Mouse (Mus musculus): Measurements from ENCODE around the gene March4. TPM values are rescaled to one million over a fixed set of nuclear protein-coding genes. Genes with fewer than 3 reads are reported as not detected.

Gene March4
- 0.37 TPM for polyA plus RNA-seq (2021)

DNA sequence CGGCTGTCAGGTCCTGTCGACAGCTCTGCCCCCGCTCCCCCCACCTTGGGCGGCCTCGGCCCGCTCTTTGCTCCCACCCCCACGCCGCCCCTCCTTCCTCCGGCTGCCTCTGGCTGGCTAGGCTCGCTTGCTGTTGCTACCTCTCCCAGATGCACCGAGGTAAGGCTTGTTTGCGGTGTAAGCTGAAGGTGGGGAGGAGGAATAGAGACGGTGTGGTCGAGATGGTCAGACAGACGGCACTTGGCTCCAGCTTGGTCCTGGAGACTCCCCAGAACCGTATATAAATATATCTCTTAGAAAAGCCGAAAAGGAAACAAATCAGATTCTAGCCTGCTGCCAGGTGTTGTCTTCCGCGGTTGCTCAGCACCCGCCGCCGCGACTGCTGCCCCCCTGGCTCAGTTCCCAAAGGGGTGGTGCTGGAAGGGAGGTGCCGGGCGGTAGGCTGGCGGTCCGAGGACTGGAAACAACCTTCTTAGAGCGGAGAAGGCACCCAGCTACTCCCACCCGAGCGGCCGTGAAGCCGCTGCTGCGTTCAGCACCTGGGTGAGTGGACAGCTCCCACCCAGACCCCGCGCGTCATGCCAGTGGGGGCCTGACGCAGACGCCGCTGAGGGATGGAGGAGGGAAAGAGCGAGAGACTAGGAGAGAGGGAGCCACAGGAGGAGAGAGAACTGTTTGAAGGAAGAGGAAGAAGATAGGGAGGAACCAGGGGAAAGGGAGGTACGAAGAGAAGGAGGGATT is at the start of gene March4:
TSS of gene March4 (minus strand) at position 320 of the 741 bp plus-strand sequence.
- H3K27me3 ChIP-seq: peaks cover 28% of the 10 kb centered on the region
- CTCF ChIA-PET: interaction anchor here (1.3 kb wide), 1 partner anchor 22 kb away, joined by 4 read pairs; no protein-coding TSS in a partner anchor
- peak; percentile 41 for ATAC-seq
- TF ChIP-seq CTCF (IDR thresholded peaks at IDR 0.05): no peak
- DNase-seq (ENCODE audit: low read depth, low spot score): no peak
- POLR2A ChIA-PET: no interaction called here
- in situ Hi-C loops (cut with MboI; ENCODE audit: low pct_unique_long_range_greater_than_20kb): no loop called here

DNA sequence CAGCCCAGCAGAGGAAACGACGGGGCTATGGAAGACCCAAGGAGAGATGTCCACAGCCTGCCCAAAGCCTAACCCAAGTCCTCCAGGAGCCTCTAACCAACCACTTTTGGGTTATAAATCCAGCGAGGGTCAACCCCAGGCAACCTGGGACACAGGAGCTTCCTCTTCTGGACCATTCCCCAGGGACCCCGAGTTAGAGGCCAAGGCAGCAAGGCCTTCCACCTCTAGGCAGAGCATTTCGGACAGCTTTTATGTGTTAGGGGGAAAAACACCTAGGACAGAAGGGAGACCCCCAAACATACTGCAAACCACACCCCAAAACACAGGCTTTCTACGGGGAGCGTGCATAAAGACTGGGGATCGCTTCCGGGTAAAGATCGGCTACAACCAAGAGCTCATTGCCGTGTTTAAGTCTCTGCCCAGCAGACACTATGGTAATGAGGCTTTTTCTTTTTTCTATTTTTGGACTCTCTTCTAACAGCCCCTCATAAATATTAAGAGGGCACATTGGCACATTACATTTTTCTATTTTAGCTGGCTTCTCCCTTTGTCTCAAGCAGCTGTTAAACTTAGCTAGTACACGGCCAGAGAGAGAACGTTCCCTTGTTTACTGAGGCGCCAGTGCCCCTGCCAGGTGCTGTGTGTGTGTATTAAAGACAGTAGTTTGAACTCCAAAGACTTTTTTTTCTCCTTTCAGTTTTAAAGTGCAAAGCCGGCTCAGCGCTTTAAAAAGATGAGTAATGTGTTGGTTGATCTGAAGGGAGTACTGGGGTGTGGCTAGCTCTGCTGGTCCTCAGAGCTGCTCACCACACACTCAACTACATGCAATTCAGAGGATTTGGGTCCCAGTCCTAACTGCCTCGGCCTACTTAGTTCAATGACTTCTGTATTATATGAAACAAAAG is 49.5 kb upstream of the March4 start:
- ATAC-seq: no peak
- ChIA-PET CTCF (interaction anchor here (1.4 kb wide), 2 partner anchors 9 to 268 kb away, joined by 3 to 4 read pairs; no protein-coding TSS in a partner anchor), POLR2A (interaction anchor here (0.6 kb wide), 1 partner anchor 286 kb away, joined by 3 read pairs; no protein-coding TSS in a partner anchor)
- TF ChIP-seq CTCF (IDR thresholded peaks at IDR 0.05): no peak
- in situ Hi-C loops (cut with MboI; ENCODE audit: low pct_unique_long_range_greater_than_20kb): no loop called here
- no peaks in the 10 kb centered on the region for H3K27me3 ChIP-seq
- DNase-seq (ENCODE audit: low read depth, low spot score): no peak

DNA sequence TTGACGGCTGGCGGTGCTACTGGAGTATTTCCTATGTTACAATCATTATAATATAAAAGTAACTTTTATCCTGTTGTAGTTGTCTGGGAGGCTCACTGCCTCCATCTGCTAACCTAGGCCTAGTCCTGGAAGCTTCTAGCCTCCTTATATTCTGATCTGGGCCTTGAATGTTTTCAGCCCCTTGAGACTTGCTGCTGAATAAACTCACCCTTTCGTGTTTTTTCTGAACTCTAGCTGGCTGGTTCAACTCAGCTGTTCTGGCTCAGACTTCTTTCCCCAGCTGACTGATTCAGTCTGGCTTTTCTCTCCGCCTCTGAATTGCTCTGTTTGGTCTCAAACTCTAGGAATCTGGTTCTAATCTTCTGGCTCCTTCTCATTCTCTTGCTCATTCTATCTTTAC is 47.2 kb upstream of the March4 start:
- no peaks in the 10 kb centered on the region for H3K27me3 ChIP-seq
- no peak for ATAC-seq
- in situ Hi-C loops (cut with MboI; ENCODE audit: low pct_unique_long_range_greater_than_20kb): no loop called here
- ChIA-PET CTCF (no interaction called here), POLR2A (no interaction called here)
- no peak for DNase-seq (ENCODE audit: low read depth, low spot score)
- no peak for TF ChIP-seq CTCF (IDR thresholded peaks at IDR 0.05)

DNA sequence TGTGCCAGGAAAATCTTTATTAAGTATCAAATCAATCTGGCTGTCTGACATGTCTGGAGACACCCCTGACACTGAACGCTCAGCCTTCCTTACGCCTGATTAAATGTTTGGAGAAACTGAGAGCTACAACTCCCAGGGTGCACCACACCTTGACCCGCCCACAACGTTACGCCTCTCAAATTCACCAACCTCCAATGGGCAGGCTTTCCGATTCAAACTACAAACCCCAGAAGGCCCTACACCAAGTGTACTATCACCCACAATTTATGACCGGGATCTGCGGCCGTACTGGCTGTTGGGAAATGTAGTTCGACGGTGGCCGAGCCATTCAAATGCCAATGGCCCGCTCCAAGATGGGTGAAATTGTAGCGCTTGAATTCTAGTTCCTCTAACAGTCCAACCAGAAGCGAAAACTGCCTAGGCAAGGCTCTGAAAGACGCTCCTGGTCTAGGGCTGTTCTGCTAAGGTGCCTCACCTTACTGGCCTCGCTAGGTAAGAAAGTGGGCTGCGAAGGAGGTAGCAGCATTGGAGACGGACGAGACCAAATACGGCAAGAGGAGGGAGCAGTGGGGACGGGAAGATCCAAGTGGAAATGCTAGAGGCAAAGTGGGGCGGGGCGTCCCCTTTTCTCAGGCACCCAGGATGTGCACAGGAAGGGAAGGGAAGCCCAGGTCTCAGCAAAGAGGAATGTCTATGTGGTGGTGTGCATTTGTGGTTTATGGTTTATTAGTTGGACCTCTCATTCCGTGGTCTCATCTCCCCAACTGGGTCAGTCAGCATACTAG is 46.4 kb upstream of the March4 start, which contains the start of gene Smarcal1:
TSS of gene Smarcal1 (plus strand) at position 305 of the 785 bp plus-strand sequence.
- ChIA-PET CTCF (interaction anchor here (1.5 kb wide), 1 partner anchor 269 kb away, joined by 3 read pairs; no protein-coding TSS in a partner anchor), POLR2A (interaction anchor here (0.6 kb wide), 1 partner anchor 1471 kb away, joined by 4 read pairs; no protein-coding TSS in a partner anchor)
- no peak for TF ChIP-seq CTCF (IDR thresholded peaks at IDR 0.05)
- H3K27me3 ChIP-seq: no peaks in the 10 kb centered on the region
- in situ Hi-C loops (cut with MboI; ENCODE audit: low pct_unique_long_range_greater_than_20kb): no loop called here
- DNase-seq (ENCODE audit: low read depth, low spot score) (peak; percentile 94), ATAC-seq (peak; percentile 96)

DNA sequence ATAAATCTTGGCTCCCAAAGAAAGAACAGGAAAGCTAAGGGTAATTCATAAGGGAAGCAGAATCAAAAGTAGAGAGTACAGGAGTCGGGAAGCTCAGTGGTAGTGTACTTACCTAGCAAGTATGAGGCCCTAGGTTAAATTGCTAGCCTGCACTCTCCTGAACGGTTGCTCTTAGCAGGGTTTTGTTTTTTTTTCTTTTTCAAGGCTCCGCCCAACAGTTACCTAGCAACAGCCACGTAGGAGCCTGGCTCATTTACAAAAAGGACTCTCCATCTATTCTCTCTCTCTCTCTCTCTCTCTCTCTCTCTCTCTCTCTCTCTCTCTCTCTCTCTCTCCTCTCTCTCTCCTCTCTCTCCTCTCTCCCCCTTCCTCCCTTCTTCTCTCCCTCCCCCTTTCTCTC is 42.1 kb upstream of the March4 start:
- CTCF ChIA-PET: interaction anchor here (1.6 kb wide), 1 partner anchor 31 kb away, joined by 3 read pairs; no protein-coding TSS in a partner anchor

DNA sequence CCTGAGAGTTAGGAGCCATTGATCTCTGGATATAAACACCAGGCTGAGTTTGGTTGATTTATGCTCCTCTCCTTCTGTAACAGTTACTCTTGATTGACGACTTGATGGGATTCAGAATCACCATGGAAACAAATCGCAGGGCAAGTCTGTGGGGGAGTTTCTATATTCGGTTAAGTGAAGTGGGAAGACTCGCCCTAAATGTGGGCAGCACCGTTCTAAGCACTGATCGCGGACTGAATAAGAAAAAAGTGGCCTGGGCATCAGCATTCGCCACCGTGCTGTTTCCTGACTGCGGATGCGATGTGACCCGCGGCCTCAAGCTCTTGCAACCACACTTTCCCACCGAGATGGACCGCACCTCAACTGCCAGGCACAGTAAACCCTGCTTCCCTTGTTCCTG is 41.6 kb upstream of the March4 start:
- TF ChIP-seq CTCF (IDR thresholded peaks at IDR 0.05): no peak
- DNase-seq (ENCODE audit: low read depth, low spot score) (no peak), ATAC-seq (no peak)
- ChIA-PET CTCF (interaction anchor here (1.6 kb wide), 1 partner anchor 31 kb away, joined by 3 read pairs; no protein-coding TSS in a partner anchor), POLR2A (no interaction called here)
- no peaks in the 10 kb centered on the region for H3K27me3 ChIP-seq
- in situ Hi-C loops (cut with MboI; ENCODE audit: low pct_unique_long_range_greater_than_20kb): loop anchor here (10.0 kb wide), 1 partner anchor 264 kb away; no protein-coding TSS in a partner anchor

More for the DNA sequence above, 42.1 kb upstream of the March4 start:
- no peaks in the 10 kb centered on the region for H3K27me3 ChIP-seq
- in situ Hi-C loops (cut with MboI; ENCODE audit: low pct_unique_long_range_greater_than_20kb): loop anchor here (10.0 kb wide), 1 partner anchor 264 kb away; no protein-coding TSS in a partner anchor
- DNase-seq (ENCODE audit: low read depth, low spot score): no peak
- POLR2A ChIA-PET: no interaction called here
- ATAC-seq: no peak
- TF ChIP-seq CTCF (IDR thresholded peaks at IDR 0.05): no peak

DNA sequence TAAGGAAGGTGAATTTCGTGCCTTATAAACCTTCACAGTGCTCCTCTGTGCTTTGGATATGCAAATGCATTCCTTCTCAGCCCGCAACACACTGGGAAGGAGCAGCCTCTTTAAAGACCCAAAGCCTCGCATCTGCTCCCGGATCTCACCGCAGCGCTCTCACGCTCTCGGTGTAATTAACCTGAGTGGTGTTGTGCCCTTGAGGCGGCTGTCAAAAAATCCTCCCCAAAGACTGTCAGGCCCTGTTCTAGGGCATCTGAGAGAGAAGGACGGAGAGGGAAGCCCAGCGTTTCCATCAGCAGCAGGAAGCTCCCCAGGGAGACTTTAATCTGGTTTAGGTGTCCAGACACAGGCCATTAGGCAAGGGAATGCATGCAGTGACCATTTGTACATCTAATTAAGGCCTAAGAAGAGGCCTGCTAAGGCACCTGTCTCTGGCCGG is 40.8 kb upstream of the March4 start:
- H3K27me3 ChIP-seq: no peaks in the 10 kb centered on the region
- ChIA-PET POLR2A (no interaction called here), CTCF (no interaction called here)
- peak; percentile 80 for ATAC-seq
- no peak for TF ChIP-seq CTCF (IDR thresholded peaks at IDR 0.05)
- in situ Hi-C loops (cut with MboI; ENCODE audit: low pct_unique_long_range_greater_than_20kb): loop anchor here (10.0 kb wide), 1 partner anchor 263 kb away; no protein-coding TSS in a partner anchor
- no peak for DNase-seq (ENCODE audit: low read depth, low spot score)

DNA sequence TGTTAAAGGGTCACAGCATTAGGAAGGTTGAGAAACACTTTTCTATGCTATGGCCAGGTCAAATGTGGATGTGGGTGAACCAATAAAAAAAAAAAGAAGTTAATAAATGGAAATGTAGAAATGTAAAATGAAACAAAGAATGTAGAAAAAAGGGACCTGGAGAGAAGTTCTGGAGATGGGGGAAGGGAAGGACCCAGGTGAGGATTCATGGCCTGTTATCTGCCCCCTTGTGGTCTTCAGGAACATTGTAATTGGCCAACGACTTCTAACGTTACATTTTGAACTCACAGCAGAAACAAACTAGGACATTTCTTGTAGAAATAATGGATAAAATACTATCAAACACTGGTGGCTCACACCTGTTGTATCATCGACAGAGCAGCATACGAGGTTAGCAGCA is 38.4 kb upstream of the March4 start:
- in situ Hi-C loops (cut with MboI; ENCODE audit: low pct_unique_long_range_greater_than_20kb): loop anchor here (10.0 kb wide), 1 partner anchor 260 kb away; no protein-coding TSS in a partner anchor
- no peaks in the 10 kb centered on the region for H3K27me3 ChIP-seq
- CTCF ChIA-PET: no interaction called here
- DNase-seq (ENCODE audit: low read depth, low spot score): no peak
- TF ChIP-seq CTCF (IDR thresholded peaks at IDR 0.05): peak; percentile 65
- POLR2A ChIA-PET: no interaction called here
- no peak for ATAC-seq

DNA sequence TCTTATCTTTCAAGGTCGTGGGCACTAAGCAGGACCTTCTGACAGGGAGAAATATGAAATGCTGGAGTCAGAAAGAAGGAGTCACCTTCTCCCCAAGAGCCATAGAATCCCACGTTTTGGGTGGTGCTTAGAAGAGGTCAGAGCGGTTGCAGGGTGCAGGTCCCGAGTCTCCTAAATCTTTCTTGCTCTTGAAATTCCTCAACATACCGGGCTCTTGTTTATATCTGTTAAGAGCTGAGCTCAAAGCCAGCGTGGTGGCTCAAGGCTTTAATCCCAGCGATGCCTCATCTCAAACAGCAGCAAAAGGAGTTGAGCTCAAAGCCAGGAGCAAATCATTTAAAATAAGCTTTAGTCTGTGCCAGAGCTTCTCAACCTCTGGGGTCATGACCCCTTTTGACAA is 37.9 kb upstream of the March4 start:
- H3K27me3 ChIP-seq: no peaks in the 10 kb centered on the region
- POLR2A ChIA-PET: no interaction called here
- no peak for DNase-seq (ENCODE audit: low read depth, low spot score)
- no peak for TF ChIP-seq CTCF (IDR thresholded peaks at IDR 0.05)
- CTCF ChIA-PET: no interaction called here
- no peak for ATAC-seq
- in situ Hi-C loops (cut with MboI; ENCODE audit: low pct_unique_long_range_greater_than_20kb): loop anchor here (10.0 kb wide), 1 partner anchor 260 kb away; no protein-coding TSS in a partner anchor
